Mouse (Mus musculus) stomach, embryonic 14.5 days (tissue): ENCODE results near the gene Tmem178b. TPM values are rescaled to one million over a fixed set of nuclear protein-coding genes. Genes with fewer than 3 reads are reported as not detected.

Source experiments
- ATAC-seq: fragments of 200-750 bp; cut with Nextera tagmentation; 2 replicates; pipeline ENCODE4 v1.8.0; 2017; ENCODE audit warnings: low read depth, moderate TSS enrichment; ENCODE audit not compliant: insufficient number of reproducible peaks, insufficient read depth, low FRiP score
- H3K27ac ChIP-seq: fragments of 300-500 bp; sonication (generic); 2 replicates; pipeline ENCODE4 v1.5.1; 2014; ENCODE audit warnings: mild to moderate bottlenecking, low read length, moderate library complexity, mixed read lengths
- H3K27me3 ChIP-seq: fragments of 300-500 bp; sonication (generic); 2 replicates; pipeline ENCODE4 v1.6.1; 2014; ENCODE audit warnings: low read length, control low read depth, mixed read lengths; ENCODE audit not compliant: control insufficient read depth, insufficient read depth
- H3K36me3 ChIP-seq: fragments of 300-500 bp; sonication (generic); 2 replicates; pipeline ENCODE4 v1.6.1; 2014; ENCODE audit warnings: mild to moderate bottlenecking, control low read depth, low read length, moderate library complexity, mixed read lengths; ENCODE audit not compliant: control insufficient read depth, insufficient read depth
- H3K4me1 ChIP-seq: fragments of 300-500 bp; sonication (generic); 2 replicates; pipeline ENCODE4 v1.6.1; 2014; ENCODE audit warnings: low read length, control low read depth, mixed read lengths; ENCODE audit not compliant: control insufficient read depth, insufficient read depth
- H3K4me2 ChIP-seq: fragments of 300-500 bp; sonication (generic); replicated peaks from 2 replicates; pipeline ENCODE4 v1.6.1; 2014; ENCODE audit warnings: low read depth, low read length, control low read depth
- H3K4me3 ChIP-seq: fragments of 300-500 bp; sonication (generic); 2 replicates; pipeline ENCODE4 v1.5.1; 2014; ENCODE audit warnings: low read depth, low read length, control low read depth
- H3K9ac ChIP-seq: fragments of 300-500 bp; sonication (generic); replicated peaks from 2 replicates; pipeline ENCODE4 v1.6.1; 2014; ENCODE audit warnings: low read depth, mild to moderate bottlenecking, control low read depth, low read length, moderate library complexity, mixed read lengths
- H3K9me3 ChIP-seq: fragments of 300-500 bp; sonication (generic); 2 replicates; pipeline ENCODE4 v1.6.1; 2016; ENCODE audit warnings: low read depth, low read length, control low read depth; ENCODE audit not compliant: control insufficient read depth
- WGBS: fragments of 180-500 bp; shearing (Covaris S2); extraction: QIAGEN DNeasy Blood & Tissue Kit; methylation state at CpG from one replicate; pipeline ENCODE4 v1.1.7; 2014; 5-methylcytosine and 5-hydroxymethylcytosine counted together
- polyA plus RNA-seq: library from polyadenylated mRNA; unstranded; fragments of >200 nt; fragmentation: Nextera tagmentation; extraction: Ambion mirVana; gene quantifications from 2 replicates; pipeline ENCODE4 v1.2.1, GENCODE M21; 2014

The Tmem178b gene
- polyA plus RNA-seq, 1 experiment from 2014 or later = 1.5 TPM

GRCm38 (mm10) chr6:39903845-39904244, 30.8 kb downstream of the Tmem178b start:
- Histone ChIP-seq H3K9me3 (no peaks in the 10 kb centered on the region), H3K9ac (no peak overlapping the region), H3K36me3 (no peaks in the 10 kb centered on the region), H3K27me3 (no peaks in the 10 kb centered on the region), H3K4me2 (no peak overlapping the region), H3K27ac (no peak overlapping the region), H3K4me3 (no peak overlapping the region), H3K4me1 (no peaks in the 10 kb centered on the region)
- 69% methylated on average over 11 of the region's 11 CpGs for WGBS
- ATAC-seq = no peak

- ATAC-seq = no peak
- Histone ChIP-seq H3K27ac (no peak overlapping the region), H3K9ac (no peak overlapping the region), H3K4me2 (no peak overlapping the region), H3K4me3 (no peak overlapping the region), H3K9me3 (no peaks in the 10 kb centered on the region), H3K4me1 (no peaks in the 10 kb centered on the region), H3K36me3 (no peaks in the 10 kb centered on the region), H3K27me3 (no peaks in the 10 kb centered on the region)
- 35% methylated on average over 8 of the region's 8 CpGs for WGBS
These were observed 41.9 kb downstream of the Tmem178b start for GRCm38 (mm10) chr6:39914956-39915355.

- Histone ChIP-seq H3K4me1 (no peaks in the 10 kb centered on the region), H3K9ac (no peak overlapping the region), H3K36me3 (no peaks in the 10 kb centered on the region), H3K4me3 (no peak overlapping the region), H3K4me2 (no peak overlapping the region), H3K9me3 (no peaks in the 10 kb centered on the region), H3K27me3 (no peaks in the 10 kb centered on the region), H3K27ac (no peak overlapping the region)
- 83% methylated on average over 2 of the region's 2 CpGs for WGBS
- ATAC-seq = no peak
These were observed 42.7 kb downstream of the Tmem178b start for GRCm38 (mm10) chr6:39915636-39916281.

GRCm38 (mm10) chr6:39916514-39916913, 43.4 kb downstream of the Tmem178b start:
- no peak for ATAC-seq
- Histone ChIP-seq H3K27ac (no peak overlapping the region), H3K27me3 (no peaks in the 10 kb centered on the region)

GRCm38 (mm10) chr6:39917242-39917641, 44.2 kb downstream of the Tmem178b start:
- WGBS = 54% methylated on average over 8 of the region's 8 CpGs
- no peak overlapping the region for H3K4me2 ChIP-seq
- no peaks in the 10 kb centered on the region for H3K9me3 ChIP-seq
- H3K9ac ChIP-seq = no peak overlapping the region
- H3K27me3 ChIP-seq = no peaks in the 10 kb centered on the region
- no peaks in the 10 kb centered on the region for H3K4me1 ChIP-seq
- ATAC-seq = no peak
- no peaks in the 10 kb centered on the region for H3K36me3 ChIP-seq
- no peak overlapping the region for H3K27ac ChIP-seq
- no peak overlapping the region for H3K4me3 ChIP-seq

More at GRCm38 (mm10) chr6:39916514-39916913, 43.4 kb downstream of the Tmem178b start:
- H3K4me3 ChIP-seq = no peak overlapping the region
- H3K9me3 ChIP-seq = no peaks in the 10 kb centered on the region
- H3K4me2 ChIP-seq = no peak overlapping the region
- H3K36me3 ChIP-seq = no peaks in the 10 kb centered on the region
- H3K4me1 ChIP-seq = no peaks in the 10 kb centered on the region
- H3K9ac ChIP-seq = no peak overlapping the region
- WGBS = 86% methylated on average over 4 of the region's 4 CpGs

GRCm38 (mm10) chr6:39917729-39918128, 44.7 kb downstream of the Tmem178b start:
- H3K4me2 ChIP-seq = no peak overlapping the region
- ATAC-seq = no peak
- no peak overlapping the region for H3K9ac ChIP-seq
- no peaks in the 10 kb centered on the region for H3K4me1 ChIP-seq
- 88% methylated on average over 6 of the region's 6 CpGs for WGBS
- no peaks in the 10 kb centered on the region for H3K27me3 ChIP-seq
- H3K9me3 ChIP-seq = no peaks in the 10 kb centered on the region
- H3K36me3 ChIP-seq = no peaks in the 10 kb centered on the region
- no peak overlapping the region for H3K4me3 ChIP-seq
- H3K27ac ChIP-seq = no peak overlapping the region

- H3K9me3 ChIP-seq = no peaks in the 10 kb centered on the region
- H3K4me3 ChIP-seq = no peak overlapping the region
- no peak overlapping the region for H3K4me2 ChIP-seq
- H3K9ac ChIP-seq = no peak overlapping the region
- H3K27me3 ChIP-seq = no peaks in the 10 kb centered on the region
- ATAC-seq = no peak; the same call in 1 of the 2 replicates
- no peaks in the 10 kb centered on the region for H3K4me1 ChIP-seq
- 57% methylated on average over 6 of the region's 6 CpGs for WGBS
- no peaks in the 10 kb centered on the region for H3K36me3 ChIP-seq
- H3K27ac ChIP-seq = no peak overlapping the region
These were observed 46.1 kb downstream of the Tmem178b start for GRCm38 (mm10) chr6:39919011-39919709.

GRCm38 (mm10) chr6:39926442-39926841, 53.4 kb downstream of the Tmem178b start:
- Histone ChIP-seq H3K9me3 (no peaks in the 10 kb centered on the region), H3K9ac (no peak overlapping the region), H3K27me3 (no peaks in the 10 kb centered on the region), H3K4me2 (no peak overlapping the region), H3K27ac (no peak overlapping the region), H3K4me3 (no peak overlapping the region), H3K4me1 (no peaks in the 10 kb centered on the region), H3K36me3 (no peaks in the 10 kb centered on the region)
- no peak for ATAC-seq
- 86% methylated on average over 10 of the region's 10 CpGs for WGBS
